Mouse (Mus musculus) embryonic fibroblast, embryonic 13.5 days (primary cell): ENCODE results near the gene Opa3. TPM values are rescaled to one million over a fixed set of nuclear protein-coding genes. Genes with fewer than 3 reads are reported as not detected.

ENCODE experiments used
- H3K27ac ChIP-seq: 2 replicates; pipeline ENCODE4 v1.5.1; 2012; ENCODE audit warnings: low read length, control low read depth, inconsistent platforms; ENCODE audit not compliant: insufficient read depth
- H3K4me1 ChIP-seq: 2 replicates; pipeline ENCODE4 v1.6.1; 2011; ENCODE audit warnings: low read length; ENCODE audit not compliant: control insufficient read depth, insufficient read depth
- H3K4me3 ChIP-seq: 2 replicates; pipeline ENCODE4 v1.5.1; 2011; ENCODE audit warnings: mild to moderate bottlenecking, control low read depth, low read length; ENCODE audit not compliant: insufficient read depth
- CTCF ChIP-seq: IDR thresholded peaks from 2 replicates; pipeline ENCODE4 v1.5.1; 2011; ENCODE audit warnings: mild to moderate bottlenecking, control low read depth, low read length, moderate library complexity, borderline replicate concordance; ENCODE audit not compliant: insufficient read depth
- POLR2A ChIP-seq: IDR thresholded peaks from 2 replicates; pipeline ENCODE4 v1.6.1; 2011; ENCODE audit warnings: low read depth, mild to moderate bottlenecking, control low read depth, low read length, moderate library complexity
- polyA plus RNA-seq: library from polyadenylated mRNA; stranded (reverse); fragments of >200 nt; gene quantifications from 2 replicates; pipeline ENCODE4 v1.2.4, GENCODE M21; 2011; ENCODE audit warnings: low read depth; ENCODE audit not compliant: missing spikeins, insufficient read length

Opa3 gene
- polyA plus RNA-seq, 1 experiment: 24.4 TPM

- no peak overlapping the region for H3K27ac ChIP-seq
- no peak for TF ChIP-seq POLR2A
- TF ChIP-seq CTCF: no peak
- H3K4me1 ChIP-seq: no peaks in the 10 kb centered on the region
- H3K4me3 ChIP-seq: no peak overlapping the region
Measured at GRCm38 (mm10) chr7:19258336-19258735, 30.2 kb downstream of the Opa3 start.

- Histone ChIP-seq H3K4me1 (peaks cover 20% of the 10 kb centered on the region), H3K4me3 (no peak overlapping the region), H3K27ac (no peak overlapping the region)
- TF ChIP-seq POLR2A: no peak
- no peak for TF ChIP-seq CTCF
Measured at GRCm38 (mm10) chr7:19265147-19265546, 37.0 kb downstream of the Opa3 start.

- Histone ChIP-seq H3K4me3 (no peak overlapping the region), H3K27ac (no peak overlapping the region), H3K4me1 (peaks cover 20% of the 10 kb centered on the region)
- no peak for TF ChIP-seq CTCF
- TF ChIP-seq POLR2A: no peak
Measured at GRCm38 (mm10) chr7:19265928-19266822, 38.0 kb downstream of the Opa3 start.

GRCm38 (mm10) chr7:19267051-19267450 lies 38.9 kb downstream of the Opa3 start:
- H3K27ac ChIP-seq: no peak overlapping the region
- peaks cover 20% of the 10 kb centered on the region for H3K4me1 ChIP-seq
- TF ChIP-seq POLR2A (no peak), CTCF (no peak)
- H3K4me3 ChIP-seq: no peak overlapping the region

- TF ChIP-seq POLR2A: no peak; the same call in 1 of the 2 replicates
- no peak for TF ChIP-seq CTCF
- H3K27ac ChIP-seq: peak overlapping the region; percentile 90
- H3K4me1 ChIP-seq: peaks cover 20% of the 10 kb centered on the region
- peak overlapping the region; percentile 60 for H3K4me3 ChIP-seq
Measured at GRCm38 (mm10) chr7:19268993-19269681, 41.0 kb downstream of the Opa3 start.

- Histone ChIP-seq H3K27ac (peak overlapping the region; percentile 93), H3K4me3 (peak overlapping the region; percentile 98), H3K4me1 (peaks cover 20% of the 10 kb centered on the region)
- TF ChIP-seq CTCF (no peak), POLR2A (peak; percentile 47)
Measured at GRCm38 (mm10) chr7:19269721-19270441, 41.7 kb downstream of the Opa3 start.

GRCm38 (mm10) chr7:19270509-19271237 lies 42.5 kb downstream of the Opa3 start:
- Histone ChIP-seq H3K4me1 (peaks cover 19% of the 10 kb centered on the region), H3K27ac (peak overlapping the region; percentile 93), H3K4me3 (peak overlapping the region; percentile 98)
- TF ChIP-seq CTCF (no peak), POLR2A (0 out of 2 replicates have a peak, but pooled peaks have one; percentile 30)

GRCm38 (mm10) chr7:19271238-19272172 lies 43.4 kb downstream of the Opa3 start, which contains the start of gene Vasp:
Gene Vasp (minus strand): TSS chr7:19271817.
- Histone ChIP-seq H3K4me1 (peaks cover 13% of the 10 kb centered on the region; the same call in 1 of the 2 replicates), H3K4me3 (peak within 1 kb of the TSS; percentile 98), H3K27ac (peak within 1 kb of the TSS; percentile 93)
- peak; percentile 89 for TF ChIP-seq POLR2A
- no peak for TF ChIP-seq CTCF
